Mouse (Mus musculus) adrenal gland, adult (tissue): ENCODE measurements around the gene Abhd17c.

ENCODE experiments used
- DNase-seq, 2 experiments: peaks; one replicate each; pipeline ENCODE4 v3.0.0; 2022 to 2023; ENCODE audit warnings: low spot score in 1 of 2; ENCODE audit not compliant: inconsistent age in 2 of 2

Abhd17c gene

DNA sequence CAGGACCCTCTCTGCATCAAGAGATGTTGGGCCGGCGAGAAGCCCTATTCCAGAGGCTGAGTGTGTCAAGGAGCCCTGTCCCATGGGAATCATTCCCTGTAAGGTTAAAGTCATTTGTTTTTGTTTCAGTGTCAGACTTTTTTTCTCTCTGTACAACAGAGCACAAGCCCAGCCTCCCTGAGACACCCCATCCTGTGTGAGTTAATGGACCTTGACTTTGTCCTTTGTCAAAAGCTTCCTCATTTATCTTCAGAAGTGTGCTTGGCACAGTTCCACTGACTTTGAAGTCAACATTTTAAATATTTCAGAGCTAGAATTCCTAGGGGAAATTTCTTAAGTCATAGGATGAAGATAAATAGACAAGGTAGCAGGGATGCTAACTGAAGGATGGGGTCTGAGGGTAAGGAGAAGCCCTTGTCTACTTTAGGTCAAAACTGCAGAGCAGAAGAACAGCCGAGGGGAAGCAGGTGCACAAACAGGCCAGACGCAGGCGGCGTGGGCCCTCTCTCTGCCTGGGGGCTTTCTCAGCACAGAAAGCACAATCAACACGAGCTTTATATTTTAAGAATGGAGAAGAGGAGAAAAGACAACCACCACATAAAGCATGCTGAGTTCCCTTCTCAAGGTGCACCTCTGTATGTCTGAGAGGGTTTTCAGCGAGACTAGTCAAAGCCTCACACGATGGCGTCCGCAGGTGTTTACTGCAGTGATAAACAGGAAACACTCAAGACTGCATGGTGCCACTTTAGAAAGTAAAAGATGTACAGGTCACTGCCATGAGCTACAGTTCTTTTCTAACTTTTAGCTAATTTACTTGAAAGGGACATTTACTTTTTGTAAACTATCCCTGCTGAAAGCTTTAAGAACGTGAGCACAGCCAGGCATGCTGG is 32.2 kb downstream of the Abhd17c start:
- peak; percentile 61 to 89 for DNase-seq

- DNase-seq, result peak; percentile 78 to 85
These were observed 34.1 kb downstream of the Abhd17c start for GRCm38 (mm10) chr7:84117543-84118122.

- DNase-seq, result no peak
These were observed 34.8 kb downstream of the Abhd17c start for GRCm38 (mm10) chr7:84116621-84117542.

- peak in 1 of 2 experiments; percentile 28 for DNase-seq
These were observed 36.3 kb downstream of the Abhd17c start for GRCm38 (mm10) chr7:84115385-84115784.

GRCm38 (mm10) chr7:84114775-84115174 is 36.9 kb downstream of the Abhd17c start:
- DNase-seq, result peak in 1 of 2 experiments; percentile 13

DNA sequence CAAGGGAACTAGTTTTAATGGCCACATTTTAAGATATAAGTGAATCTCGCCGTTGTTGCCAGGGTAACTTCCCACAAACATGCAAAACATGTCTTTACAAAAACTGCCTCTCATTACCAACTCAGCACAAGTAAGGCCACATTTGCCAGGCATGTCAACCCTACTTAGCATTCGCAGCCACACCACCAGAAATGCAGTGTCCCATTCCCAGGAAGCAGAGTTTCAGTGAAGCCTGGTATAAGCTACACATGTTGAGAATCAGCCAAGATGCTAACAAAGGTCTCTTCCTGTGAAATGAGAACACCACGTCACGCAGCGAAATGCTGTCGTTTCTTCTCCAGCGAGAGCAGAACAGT is 38.7 kb downstream of the Abhd17c start:
- DNase-seq, result peak in 1 of 2 experiments; percentile 13

- DNase-seq, result no peak
These were observed 39.2 kb downstream of the Abhd17c start for GRCm38 (mm10) chr7:84112351-84113034.

GRCm38 (mm10) chr7:84111716-84112350 is 39.9 kb downstream of the Abhd17c start:
- DNase-seq, result peak in 1 of 2 experiments; percentile 37

DNA sequence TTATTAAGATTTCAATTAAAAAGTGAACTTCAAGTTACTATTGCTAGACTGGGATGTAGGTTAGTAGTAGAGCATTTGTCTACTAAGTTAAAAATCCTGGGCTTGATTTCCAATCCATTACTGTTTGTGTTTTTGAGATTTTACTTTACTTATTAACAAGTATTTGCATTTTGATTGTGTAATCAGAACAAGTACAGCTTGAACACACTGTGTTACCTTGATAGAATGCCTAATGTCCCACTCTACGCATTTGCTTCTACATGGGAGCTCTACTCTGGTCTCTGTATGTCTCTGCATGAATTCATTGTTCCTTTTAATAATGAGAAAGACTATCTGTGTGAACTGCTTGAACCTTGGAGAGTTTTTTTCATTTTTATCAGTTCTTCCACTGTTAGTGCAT is 44.8 kb downstream of the Abhd17c start:
- no peak for DNase-seq

GRCm38 (mm10) chr7:84102589-84102988 is 49.1 kb downstream of the Abhd17c start:
- no peak for DNase-seq

GRCm38 (mm10) chr7:84100672-84101071 is 51.0 kb downstream of the Abhd17c start:
- DNase-seq, result no peak

DNA sequence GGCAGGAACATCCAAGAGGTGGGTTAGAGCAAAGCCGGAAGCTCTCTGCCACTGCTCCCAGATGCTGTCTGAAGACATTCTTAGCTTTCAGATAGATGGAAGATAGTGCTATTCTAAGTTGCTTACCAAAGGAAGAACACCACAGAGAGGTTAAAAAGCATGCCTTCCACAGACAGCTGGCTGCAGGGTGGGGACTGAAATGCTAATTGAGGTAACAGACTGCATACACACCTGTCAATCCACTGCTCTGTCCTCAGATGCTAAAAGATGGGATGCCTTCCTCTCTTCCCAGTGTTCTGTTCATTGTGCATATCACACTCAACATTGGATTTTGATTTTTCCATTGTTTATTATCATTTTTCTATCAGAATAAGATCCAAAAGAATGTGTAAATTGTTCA is 53.6 kb downstream of the Abhd17c start:
- no peak for DNase-seq

GRCm38 (mm10) chr7:84096501-84096900 is 55.2 kb downstream of the Abhd17c start:
- peak in 1 of 2 experiments; percentile 40 for DNase-seq

DNA sequence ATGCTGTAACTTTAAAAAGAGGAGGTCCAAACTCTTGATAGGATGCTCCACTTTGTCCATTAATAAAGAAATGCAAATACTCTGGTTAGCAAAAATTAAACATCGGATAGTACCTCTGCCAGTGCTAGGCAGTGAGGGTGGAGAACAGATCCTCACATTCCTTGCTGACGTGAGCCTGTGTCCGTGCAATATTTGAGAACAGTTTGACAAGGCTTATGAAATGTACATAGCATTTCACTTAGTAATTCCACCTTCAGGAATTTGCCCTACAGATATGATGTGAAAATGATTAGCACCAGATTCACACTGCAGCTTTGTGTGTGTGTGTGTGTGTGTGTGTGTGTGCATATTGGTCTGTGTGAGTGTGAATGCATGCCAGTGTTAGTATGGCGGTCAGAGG is 60.9 kb downstream of the Abhd17c start:
- DNase-seq, result no peak

- peak; percentile 9 to 48 for DNase-seq
These were observed 61.9 kb downstream of the Abhd17c start for GRCm38 (mm10) chr7:84089777-84090176.

- DNase-seq, result peak; percentile 73 to 91
These were observed 62.7 kb downstream of the Abhd17c start for GRCm38 (mm10) chr7:84088971-84089370.

DNA sequence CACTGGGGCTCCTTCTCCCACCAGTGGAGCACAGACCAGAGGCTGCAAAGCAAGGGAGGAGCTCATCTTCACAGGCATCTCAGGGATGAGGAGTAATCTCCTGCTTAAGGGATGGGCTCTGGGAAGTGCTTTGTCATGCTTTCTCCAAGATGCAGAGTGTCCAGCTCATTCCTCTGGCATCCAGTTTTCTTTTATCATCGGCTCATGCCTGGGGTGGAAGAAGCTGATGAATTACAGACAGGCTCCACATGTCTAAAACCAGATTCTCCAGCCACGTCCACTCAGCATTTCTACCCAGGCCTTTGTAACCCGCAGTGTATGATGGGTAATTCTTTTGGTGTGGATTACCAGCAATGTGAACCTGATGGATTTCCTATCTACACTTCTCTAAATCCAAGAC is 63.5 kb downstream of the Abhd17c start:
- DNase-seq, result no peak

DNA sequence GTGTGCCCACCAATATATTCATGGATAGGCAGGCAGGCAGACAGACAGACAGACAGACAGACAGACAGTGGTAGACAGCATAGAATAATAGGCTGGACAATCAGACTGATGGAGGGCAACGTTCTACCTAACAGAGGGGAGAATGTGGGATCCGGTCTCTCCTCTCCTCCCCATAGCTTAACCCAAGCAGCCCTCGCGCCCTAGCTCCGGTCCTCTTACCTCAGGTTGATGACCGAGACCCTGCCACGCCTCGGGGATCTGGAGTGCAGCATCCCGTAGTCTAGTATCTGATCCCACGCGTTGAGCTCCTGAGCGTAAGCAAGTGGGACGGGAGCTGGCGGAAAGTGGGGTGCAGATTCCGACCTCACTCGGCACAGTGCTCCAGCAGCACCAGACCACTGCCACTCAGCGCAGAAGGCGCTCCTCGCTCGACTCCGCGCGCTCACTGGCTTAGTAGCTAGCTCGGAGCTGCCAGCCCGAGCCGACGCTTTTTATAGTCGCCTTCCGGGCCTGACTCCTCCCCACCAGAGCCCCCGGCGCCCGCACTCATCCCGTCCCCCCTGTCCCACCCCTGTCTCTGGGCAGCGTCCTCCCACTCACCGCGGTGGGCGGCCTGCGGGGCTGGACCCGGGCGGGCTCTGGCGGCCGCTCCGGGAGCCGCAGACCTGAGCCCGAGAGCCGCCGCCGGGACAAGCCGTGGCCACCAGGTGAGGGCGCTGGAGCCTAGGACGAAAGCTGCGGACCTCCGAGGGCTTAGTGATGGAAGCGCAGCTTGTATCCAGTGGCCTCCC is 65.5 kb downstream of the Abhd17c start, which contains the start of gene Cemip:
Gene Cemip, minus strand, starts transcription at position 464 of the 791 bp plus-strand sequence.
- peak; percentile 80 to 93 for DNase-seq
